In genomic region chr10:53629918-53630250, GRCm38 (mm10) we compare ENCODE assay signal across 8 mouse cellular contexts. TPM values are rescaled to one million over a fixed set of nuclear protein-coding genes. Genes with fewer than 3 reads are reported as not detected.
DNase-seq lines count a peak whose midpoint lies in the region; ATAC-seq and TF ChIP-seq lines count a peak whose summit lies in the region.

No protein-coding gene starts in this region.

- H3K27ac ChIP-seq in MEL (ENCODE audit: control insufficient read depth, low read depth, low read length), result peak overlapping the region; percentile 87
- H3K27ac ChIP-seq in cerebellum, adult 2 months (ENCODE audit: insufficient read depth, low read length), result peak overlapping the region; percentile 73
- peak overlapping the region; percentile 85 for H3K27ac ChIP-seq in forebrain, postnatal 0 days (ENCODE audit: low read depth, low read length)
- peak overlapping the region; percentile 97 for H3K27ac ChIP-seq in lung, embryonic 16.5 days (ENCODE audit: low read length)

- H3K79me2 ChIP-seq in MEL (ENCODE audit: control insufficient read depth, insufficient read depth, low read length, poor library complexity), result peaks cover 5% of the 10 kb centered on the region; the same call in 1 of the 2 replicates

- under 1% methylated on average over 35 of the region's 35 CpGs for WGBS in cerebellum, adult 2 months
- 3% methylated on average over 35 of the region's 35 CpGs for WGBS in forebrain, postnatal 0 days
- under 1% methylated on average over 33 of the region's 35 CpGs for WGBS in lung, embryonic 16.5 days

- TF ChIP-seq POLR2A in MEL (IDR thresholded peaks at IDR 0.05; ENCODE audit: control insufficient read depth in 1 of 2, insufficient read depth in 1 of 2, low read depth in 1 of 2, low read length in 2 of 2, poor library complexity in 1 of 2), result no peak
- TF ChIP-seq POLR2A in cerebellum, adult 2 months (IDR thresholded peaks at IDR 0.05; ENCODE audit: borderline replicate concordance, insufficient read depth, low read length), result no peak

- H3K9me3 ChIP-seq in MEL (replicated peaks; ENCODE audit: insufficient read depth, low read length), result no peaks in the 10 kb centered on the region
- H3K9me3 ChIP-seq in forebrain, postnatal 0 days (ENCODE audit: low read length), result no peaks in the 10 kb centered on the region
- no peaks in the 10 kb centered on the region for H3K9me3 ChIP-seq in lung, embryonic 16.5 days (ENCODE audit: control insufficient read depth, low read length)

- peak; percentile 95 for ATAC-seq in forebrain, postnatal 0 days
- ATAC-seq in hematopoietic stem cell, adult 5-6 weeks (replicated peaks in 1 of 2; ENCODE audit: insufficient read depth in 1 of 2, low FRiP score in 2 of 2, low TSS enrichment in 1 of 2, low read depth in 1 of 2, poor library complexity in 2 of 2, severe bottlenecking in 2 of 2), result peak; percentile 94 to 97
- ATAC-seq in lung, embryonic 16.5 days (ENCODE audit: low read depth), result peak; percentile 98

- no peak for TF ChIP-seq CTCF in MEL (IDR thresholded peaks at IDR 0.05 in 2 of 3, conservative IDR thresholded peaks at IDR 0.05 in 1 of 3; ENCODE audit: control insufficient read depth in 1 of 3, insufficient read depth in 1 of 3, low read depth in 2 of 3, low read length in 3 of 3, poor library complexity in 1 of 3, severe bottlenecking in 1 of 3)
- no peak for TF ChIP-seq CTCF in cerebellum, adult 2 months (IDR thresholded peaks at IDR 0.05; ENCODE audit: borderline replicate concordance, insufficient read depth, low read depth, low read length)
- TF ChIP-seq CTCF in forebrain, postnatal 0 days (IDR thresholded peaks at IDR 0.05; ENCODE audit: low read depth), result no peak

- H3K4me2 ChIP-seq in forebrain, postnatal 0 days (ENCODE audit: low read depth), result peak overlapping the region; percentile 53
- peak overlapping the region; percentile 65 for H3K4me2 ChIP-seq in lung, embryonic 16.5 days (ENCODE audit: low read depth, low read length)

- no peak for TF ChIP-seq RAD21 in MEL (IDR thresholded peaks at IDR 0.05; ENCODE audit: low read depth, low read length)

- H3K4me1 ChIP-seq in MEL (ENCODE audit: control insufficient read depth in 1 of 2, insufficient read depth in 2 of 2, low read length in 2 of 2), result peaks cover 0 to 7% of the 10 kb centered on the region in 2 experiments; a peak in 2 of 4 replicates
- H3K4me1 ChIP-seq in cerebellum, adult 2 months (ENCODE audit: control insufficient read depth, insufficient read depth, low read length), result no peaks in the 10 kb centered on the region; the same call in 1 of the 2 replicates
- H3K4me1 ChIP-seq in forebrain, postnatal 0 days (ENCODE audit: insufficient read depth), result no peaks in the 10 kb centered on the region
- H3K4me1 ChIP-seq in lung, embryonic 16.5 days (replicated peaks; ENCODE audit: control insufficient read depth, insufficient read depth, low read length), result 0 out of 2 replicates have a peak, but pooled peaks cover 3% of the 10 kb centered on the region

- H3K4me3 ChIP-seq in MEL (ENCODE audit: control insufficient read depth in 1 of 2, insufficient read depth in 1 of 2, low read depth in 2 of 2, low read length in 2 of 2), result peak overlapping the region; percentile 63 to 99
- peak overlapping the region; percentile 90 for H3K4me3 ChIP-seq in cerebellum, adult 2 months (replicated peaks; ENCODE audit: insufficient read depth, low read depth, low read length)
- H3K4me3 ChIP-seq in forebrain, postnatal 0 days (ENCODE audit: low read depth, low read length), result peak overlapping the region; percentile 93
- peak overlapping the region; percentile 81 for H3K4me3 ChIP-seq in lung, embryonic 16.5 days (ENCODE audit: low read length)

- H3K36me3 ChIP-seq in MEL (ENCODE audit: control insufficient read depth in 1 of 2, insufficient read depth in 2 of 2, low read length in 2 of 2), result peaks cover 0 to 10% of the 10 kb centered on the region in 2 experiments; a peak in 2 of 4 replicates
- no peaks in the 10 kb centered on the region for H3K36me3 ChIP-seq in forebrain, postnatal 0 days (ENCODE audit: insufficient read depth)
- H3K36me3 ChIP-seq in lung, embryonic 16.5 days (ENCODE audit: control insufficient read depth, insufficient read depth, low read length), result peaks cover under 1% of the 10 kb centered on the region; the same call in 1 of the 2 replicates

- H3K9ac ChIP-seq in MEL (ENCODE audit: control insufficient read depth, low read depth, low read length, poor library complexity, severe bottlenecking), result peak overlapping the region; percentile 100
- peak overlapping the region; percentile 62 for H3K9ac ChIP-seq in forebrain, postnatal 0 days
- H3K9ac ChIP-seq in lung, embryonic 16.5 days (ENCODE audit: low read length), result peak overlapping the region; percentile 86

- peak; percentile 96 for DNase-seq in MEL (ENCODE audit: low read depth, low spot score)
- DNase-seq in cerebellum, adult 2 months, result peak; percentile 96 to 98
- DNase-seq in forebrain, postnatal 0 days, result peak; percentile 96
- DNase-seq in layer of hippocampus, adult 9-10 months (ENCODE audit: low spot score), result peak; percentile 90
- DNase-seq in ovary, postnatal 10 days (ENCODE audit: low spot score), result peak; percentile 69
- peak; percentile 90 to 92 for DNase-seq in thymus, postnatal 10 days (ENCODE audit: low spot score in 2 of 2)

- H3K27me3 ChIP-seq in MEL (ENCODE audit: control insufficient read depth in 1 of 2, insufficient read depth in 2 of 2, low read length in 2 of 2), result peaks cover 3 to 5% of the 10 kb centered on the region in 2 experiments
- no peaks in the 10 kb centered on the region for H3K27me3 ChIP-seq in cerebellum, adult 2 months (ENCODE audit: control insufficient read depth, insufficient read depth, low read length)
- H3K27me3 ChIP-seq in forebrain, postnatal 0 days (ENCODE audit: insufficient read depth, low read length), result no peaks in the 10 kb centered on the region
- no peaks in the 10 kb centered on the region for H3K27me3 ChIP-seq in lung, embryonic 16.5 days (ENCODE audit: control insufficient read depth, insufficient read depth, low read depth, low read length)

- TF ChIP-seq EP300 in MEL (IDR thresholded peaks at IDR 0.05; ENCODE audit: low read depth in 1 of 2, low read length in 2 of 2), result no peak

TF ChIP-seq in MEL, 35 proteins besides CTCF, POLR2A, EP300 and RAD21:
- TF ChIP-seq ELF1 (IDR thresholded peaks at IDR 0.05; ENCODE audit: low read depth, low read length), result peak; percentile 91
- peak; percentile 35; the same call in 1 of the 2 replicates for TF ChIP-seq HCFC1 (IDR thresholded peaks at IDR 0.05; ENCODE audit: low read depth, low read length)
- TF ChIP-seq CHD1 (IDR thresholded peaks at IDR 0.05; ENCODE audit: low read depth, low read length), result no peak

RNA-seq across cellular contexts. Expression of gene Mcm9, which starts 0.4 kb away (rescaled TPM):
- total RNA-seq in MEL (2012; rRNA removed), result 5.2 and 5.3 TPM in 2 replicates
- polyA plus RNA-seq in MEL (2012; ENCODE audit: insufficient read depth in 1 of 2, insufficient read length in 2 of 2, low read depth in 1 of 2, low replicate concordance in 2 of 2, missing spikeins in 1 of 2), result 10 to 100 TPM in 1 of 2 experiments, not detected in 1; 12.6 TPM
- 5.3 and 5.7 TPM in 2 replicates for polyA plus RNA-seq in cerebellum, adult 2 months (2012; rRNA removed)
- 4.5 and 6.0 TPM in 2 replicates for total RNA-seq in forebrain, postnatal 0 days (2014; rRNA removed)
- polyA plus RNA-seq in forebrain, postnatal 0 days (2015; fragmentation: Nextera tagmentation; extraction: Ambion mirVana), result 4.8 and 5.4 TPM in 2 replicates
- total RNA-seq in hematopoietic stem cell, adult 5-6 weeks (2017), result 25.4 and 54.6 TPM in 2 replicates
- 6.9 and 9.6 TPM in 2 replicates for polyA plus RNA-seq in lung, embryonic 16.5 days (2015; fragmentation: Nextera tagmentation; extraction: Ambion mirVana)

RNA-seq across cellular contexts. Expression of gene Asf1a, which starts 33.3 kb away (rescaled TPM):
- total RNA-seq in MEL (2012; rRNA removed), result 63.8 and 65.1 TPM in 2 replicates
- polyA plus RNA-seq in MEL (2012; ENCODE audit: insufficient read depth in 1 of 2, insufficient read length in 2 of 2, low read depth in 1 of 2, low replicate concordance in 2 of 2, missing spikeins in 1 of 2), result 10 to 100 TPM in 1 of 2 experiments, not detected in 1; 91.4 TPM
- 27.0 TPM in 2 replicates for polyA plus RNA-seq in cerebellum, adult 2 months (2012; rRNA removed)
- total RNA-seq in forebrain, postnatal 0 days (2014; rRNA removed), result 39.1 and 40.6 TPM in 2 replicates
- 62.1 and 72.8 TPM in 2 replicates for polyA plus RNA-seq in forebrain, postnatal 0 days (2015; fragmentation: Nextera tagmentation; extraction: Ambion mirVana)
- 71.5 and 99.9 TPM in 2 replicates for total RNA-seq in hematopoietic stem cell, adult 5-6 weeks (2017)
- polyA plus RNA-seq in lung, embryonic 16.5 days (2015; fragmentation: Nextera tagmentation; extraction: Ambion mirVana), result 104 and 105 TPM in 2 replicates

Comparison
In these comparisons a context has a peak if more than half of its experiments do, and no peak if none do; other contexts are left out.
1. Peak in every context shown above with its lines: DNase-seq, ATAC-seq, H3K4me3 ChIP-seq and H3K27ac ChIP-seq.